Mouse (Mus musculus): ENCODE results near the gene Gab3.

The Gab3 gene

GRCm38 (mm10) chrX:75084774-75085508 is at the start of gene Gab3:
Gab3 (minus strand) TSS chrX:75085458.
- under 1% methylated on average over 4 of the region's 17 CpGs for WGBS

- 2% methylated on average over 35 of the region's 36 CpGs for WGBS
Measured at GRCm38 (mm10) chrX:75130467-75131160, 45.4 kb upstream of the Gab3 start, which contains the start of gene Mpp1. Mpp1 (minus strand) TSS chrX:75131016.

- 60% methylated on average over 2 of the region's 2 CpGs for WGBS
Measured at GRCm38 (mm10) chrX:75129474-75129873, 44.2 kb upstream of the Gab3 start.

- whole genome bisulfite sequencing: 89% methylated on average over 3 of the region's 3 CpGs
Measured at GRCm38 (mm10) chrX:75125606-75126005, 40.3 kb upstream of the Gab3 start.

GRCm38 (mm10) chrX:75102293-75102692 is 17.0 kb upstream of the Gab3 start:
- WGBS: 82% methylated on average over 6 of the region's 6 CpGs

GRCm38 (mm10) chrX:75098799-75099198 is 13.5 kb upstream of the Gab3 start:
- WGBS: 86% methylated on average over 8 of the region's 8 CpGs

GRCm38 (mm10) chrX:75096163-75096770 is 11.0 kb upstream of the Gab3 start:
- 2% methylated on average over 23 of the region's 23 CpGs for WGBS

GRCm38 (mm10) chrX:75095369-75096162 is 10.3 kb upstream of the Gab3 start, which contains the start of gene Dkc1:
Dkc1 (plus strand) TSS chrX:75095854.
- 7% methylated on average over 28 of the region's 29 CpGs for WGBS

- WGBS: 11% methylated on average over 1 of the region's 1 CpGs
Measured at GRCm38 (mm10) chrX:75085654-75086053, 396 bp upstream of the Gab3 start.

GRCm38 (mm10) chrX:75083982-75084773 is 1.1 kb downstream of the Gab3 start:
- 6% methylated on average over 20 of the region's 26 CpGs for WGBS

- 59% methylated on average over 2 of the region's 2 CpGs for WGBS
Measured at GRCm38 (mm10) chrX:75082351-75082750, 2.9 kb downstream of the Gab3 start.

- 80% methylated on average over 2 of the region's 2 CpGs for WGBS
Measured at GRCm38 (mm10) chrX:75056120-75056775, 29.0 kb downstream of the Gab3 start.

GRCm38 (mm10) chrX:75046921-75047635 is 38.2 kb downstream of the Gab3 start:
- WGBS: 15% methylated on average over 3 of the region's 3 CpGs

- 72% methylated on average over 1 of the region's 1 CpGs for WGBS
Measured at GRCm38 (mm10) chrX:75045931-75046330, 39.3 kb downstream of the Gab3 start.

- 55% methylated on average over 4 of the region's 4 CpGs for WGBS
Measured at GRCm38 (mm10) chrX:75044595-75044994, 40.7 kb downstream of the Gab3 start.

GRCm38 (mm10) chrX:75035162-75035561 is 50.1 kb downstream of the Gab3 start:
- 95% methylated on average over 2 of the region's 2 CpGs for WGBS

- 79% methylated on average over 1 of the region's 1 CpGs for WGBS
Measured at GRCm38 (mm10) chrX:75034054-75034453, 51.2 kb downstream of the Gab3 start.

GRCm38 (mm10) chrX:74983734-74984133 is 101.5 kb downstream of the Gab3 start:
- 86% methylated on average over 5 of the region's 5 CpGs for WGBS

GRCm38 (mm10) chrX:74962899-74963298 is 122.4 kb downstream of the Gab3 start:
- WGBS: 22% methylated on average over 1 of the region's 2 CpGs

GRCm38 (mm10) chrX:74959161-74959560 is 126.1 kb downstream of the Gab3 start:
- 80% methylated on average over 7 of the region's 7 CpGs for WGBS

All from cerebral cortex, adult 2 months (tissue).